Mouse (Mus musculus) mature B cell (primary cell): ENCODE data around the gene Rimklb.
"Not testable (repeated sequence)": the region's sequence is repeated elsewhere in the genome, so short reads cannot be mapped to it uniquely, and the experiment has no call there.

ENCODE experiments used
- in situ Hi-C: fragments of 300-500 bp; cut with MboI; formaldehyde crosslinking; loops from 2 replicates; pipeline ENCODE4 v1.14.3; 2019

Gene Rimklb

DNA sequence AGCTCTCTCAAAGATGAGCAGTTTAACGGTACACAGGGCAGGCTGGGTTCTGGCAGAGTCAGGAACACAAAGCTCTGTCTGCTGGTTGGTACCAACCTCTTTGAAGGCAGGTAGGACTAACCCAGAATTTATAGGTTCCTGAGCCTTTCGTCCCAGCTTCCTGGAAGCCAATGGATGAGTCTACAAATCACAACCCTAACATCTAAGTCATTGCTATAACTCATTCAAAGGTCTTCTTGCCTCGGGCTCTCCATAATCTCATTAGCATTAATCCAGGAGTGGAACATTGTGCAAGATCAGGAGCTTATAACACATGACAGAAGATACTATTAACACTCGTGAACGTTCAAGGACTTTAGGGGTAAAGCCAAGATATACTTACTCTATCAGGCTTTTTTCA is at the start of gene Rimklb:
TSS of gene Rimklb (minus strand) at position 101 of the 400 bp plus-strand sequence.
- in situ Hi-C loops: no loop called here

- in situ Hi-C loops: no loop called here
Observed at GRCm38 (mm10) chr6:122545948-122546347, 47.4 kb upstream of the Rimklb start.

DNA sequence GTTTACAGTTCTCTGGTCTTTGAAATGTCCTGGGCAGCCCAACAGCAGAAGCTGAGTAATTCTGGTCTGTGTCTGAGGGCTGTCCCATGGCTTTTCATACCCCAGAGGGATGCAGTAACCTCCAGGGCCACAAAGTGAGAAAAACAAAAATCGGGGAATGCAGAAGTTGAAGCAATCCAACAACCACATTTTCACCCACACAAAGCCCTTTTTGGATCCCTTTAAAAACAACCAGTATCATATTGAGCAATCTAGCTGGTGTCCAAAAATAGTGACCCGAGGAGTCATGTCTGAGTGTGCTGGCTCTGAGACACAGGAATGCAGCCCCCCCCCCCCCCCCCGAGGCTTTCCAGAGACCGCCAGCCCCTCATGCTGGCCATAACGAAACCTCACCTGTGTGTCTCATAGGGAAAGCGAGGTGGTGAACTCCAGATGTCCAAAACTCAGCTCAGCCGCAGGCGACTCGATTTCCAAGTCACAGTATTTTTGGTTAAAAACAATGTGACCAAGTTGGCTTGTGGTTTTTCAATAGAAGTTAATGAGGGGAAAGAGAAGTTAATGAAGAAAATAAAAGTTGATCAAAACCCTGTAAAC is 46.8 kb upstream of the Rimklb start:
- in situ Hi-C loops: no loop called here

DNA sequence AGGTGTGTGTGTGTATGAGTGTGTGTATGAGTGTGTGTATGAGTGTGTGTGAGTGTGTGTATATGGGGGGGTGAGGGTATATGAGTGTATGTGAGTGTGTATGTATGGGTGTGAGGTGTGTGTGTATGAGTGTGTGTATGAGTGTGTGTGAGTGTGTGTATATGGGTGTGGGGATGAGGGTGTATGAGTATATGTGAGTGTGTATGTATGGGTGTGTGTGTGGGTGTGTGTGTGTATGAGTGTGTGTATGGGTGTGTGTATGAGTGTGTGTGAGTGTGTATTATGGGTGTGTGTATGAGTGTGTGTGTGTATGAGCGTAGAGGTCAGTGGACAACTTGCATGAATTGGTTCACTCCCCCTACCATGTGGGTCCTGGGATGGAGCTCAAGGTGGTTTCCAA is 46.1 kb upstream of the Rimklb start:
- in situ Hi-C loops: no loop called here

DNA sequence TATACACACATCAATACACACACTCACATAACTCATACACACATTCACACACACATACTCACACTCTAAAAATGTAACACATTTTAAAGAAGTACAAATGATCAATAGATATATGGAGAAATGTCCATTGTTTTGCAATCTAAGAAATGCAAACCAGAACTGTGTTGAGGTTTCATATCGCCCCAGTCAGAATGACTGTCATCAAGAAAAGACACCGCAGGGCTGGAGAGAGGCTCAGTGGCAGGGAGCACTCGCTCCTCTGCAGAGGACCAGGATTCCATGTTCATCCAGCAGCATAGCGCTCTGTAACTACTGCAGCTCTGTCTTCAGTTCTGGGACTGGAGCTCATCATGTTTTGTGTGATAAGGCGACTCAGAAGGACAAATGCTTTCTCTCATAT is 45.0 kb upstream of the Rimklb start:
- in situ Hi-C loops: no loop called here

DNA sequence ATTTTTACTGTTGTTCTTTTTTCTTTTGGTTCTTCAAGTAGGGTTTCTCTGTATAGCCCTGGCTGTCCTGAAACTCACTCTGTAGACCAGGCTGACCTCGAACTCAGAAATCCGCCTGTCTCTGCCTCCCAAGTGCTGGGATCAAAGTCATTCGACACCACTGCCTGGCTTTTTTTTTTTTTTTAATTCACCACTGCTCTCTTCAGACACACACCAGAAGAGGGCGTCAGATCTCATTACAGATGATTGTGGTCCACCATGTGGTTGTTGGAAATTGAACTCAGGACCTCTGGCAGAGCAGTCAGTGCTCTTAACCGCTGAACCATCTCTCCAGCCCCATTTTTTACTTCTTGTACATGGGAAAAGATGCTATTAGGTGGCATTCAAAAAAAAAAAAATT is 43.9 kb upstream of the Rimklb start:
- in situ Hi-C loops: not testable (repeated sequence)

- in situ Hi-C loops: no loop called here
Observed at GRCm38 (mm10) chr6:122539564-122539963, 41.0 kb upstream of the Rimklb start.

DNA sequence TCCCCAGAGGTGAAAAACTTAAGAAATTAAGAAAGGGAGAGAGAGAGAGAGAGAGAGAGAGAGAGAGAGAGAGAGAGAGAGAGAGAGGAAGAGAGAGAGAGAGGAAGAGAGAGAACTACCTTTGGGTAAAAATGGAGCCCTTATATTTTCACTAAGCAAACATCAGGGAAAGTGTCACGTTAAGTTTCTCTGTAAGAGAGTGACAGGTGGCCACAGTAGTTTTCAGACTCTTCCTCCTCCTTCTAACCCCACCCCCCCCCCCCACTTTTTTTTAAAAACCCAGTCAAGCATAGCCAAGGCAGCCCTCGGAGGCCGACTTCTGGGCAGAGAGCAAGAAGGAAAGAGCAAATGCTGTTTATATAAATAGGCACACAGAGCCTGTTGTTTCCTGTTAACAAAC is 35.5 kb upstream of the Rimklb start:
- in situ Hi-C loops: no loop called here

DNA sequence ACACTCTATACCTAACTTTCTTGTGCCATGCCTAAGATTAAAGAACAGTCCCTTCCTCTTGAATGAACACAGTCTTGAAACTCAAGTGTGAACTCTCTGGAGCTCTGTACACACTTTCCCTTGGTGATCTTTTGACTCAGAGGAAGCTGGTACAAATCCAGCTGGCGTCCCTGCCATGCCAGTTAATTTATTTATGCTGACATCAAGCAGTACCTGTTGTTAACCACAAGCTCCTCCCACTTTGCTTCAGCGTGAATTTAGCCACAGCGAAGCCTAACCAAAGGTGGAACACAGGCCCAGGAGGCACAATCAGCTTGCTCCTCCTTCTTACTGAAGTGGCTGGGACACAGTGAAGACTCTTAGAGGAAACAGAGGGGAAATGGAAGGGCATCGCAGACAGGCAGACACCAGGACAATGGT is 34.3 kb upstream of the Rimklb start:
- in situ Hi-C loops: no loop called here

- in situ Hi-C loops: no loop called here
Observed at GRCm38 (mm10) chr6:122531466-122532174, 33.1 kb upstream of the Rimklb start.

DNA sequence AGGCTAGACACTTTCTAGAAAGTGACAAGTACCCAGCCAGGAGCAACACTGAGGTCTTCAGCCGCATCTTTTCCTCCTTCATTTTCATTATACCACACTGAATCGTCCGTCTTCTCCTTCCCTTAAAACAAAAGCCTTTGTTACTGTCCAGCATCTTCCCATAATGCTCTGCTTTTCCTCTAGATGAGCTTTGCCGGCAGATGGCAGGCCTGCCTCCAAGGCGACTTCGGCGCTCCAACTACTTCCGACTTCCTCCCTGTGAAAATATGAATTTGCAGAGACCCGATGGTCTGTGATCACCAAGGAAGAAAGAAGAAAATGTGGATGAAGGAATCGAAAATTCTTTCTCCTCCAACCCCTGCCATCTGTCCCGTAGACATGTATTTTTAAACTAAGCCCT is 29.6 kb upstream of the Rimklb start:
- in situ Hi-C loops: no loop called here

- in situ Hi-C loops: no loop called here
Observed at GRCm38 (mm10) chr6:122527596-122527995, 29.0 kb upstream of the Rimklb start.

- in situ Hi-C loops: no loop called here
Observed at GRCm38 (mm10) chr6:122523289-122523688, 24.7 kb upstream of the Rimklb start.

GRCm38 (mm10) chr6:122522595-122522994 is 24.0 kb upstream of the Rimklb start:
- in situ Hi-C loops: no loop called here

DNA sequence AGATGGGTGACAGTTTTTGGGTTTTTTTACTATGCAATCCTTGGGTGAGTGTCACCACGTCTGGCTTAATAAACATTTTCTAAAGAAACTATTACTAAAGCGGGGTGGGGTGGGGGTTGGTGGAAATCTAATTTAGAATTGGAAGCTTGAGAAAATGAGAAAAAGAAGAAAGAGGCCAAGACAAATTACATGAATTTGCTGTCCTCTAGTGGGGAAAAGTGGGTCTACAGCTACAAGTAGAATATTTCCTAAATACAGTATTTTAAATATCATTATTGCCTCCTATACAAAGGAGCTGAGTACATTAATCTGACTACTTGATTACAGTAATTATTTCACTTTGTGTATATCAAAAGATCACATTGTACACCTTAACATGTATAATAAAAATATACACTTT is 20.8 kb upstream of the Rimklb start:
- in situ Hi-C loops: no loop called here

GRCm38 (mm10) chr6:122517668-122518067 is 19.1 kb upstream of the Rimklb start:
- in situ Hi-C loops: no loop called here

- in situ Hi-C loops: not testable (repeated sequence)
Observed at GRCm38 (mm10) chr6:122515762-122516161, 17.2 kb upstream of the Rimklb start.

DNA sequence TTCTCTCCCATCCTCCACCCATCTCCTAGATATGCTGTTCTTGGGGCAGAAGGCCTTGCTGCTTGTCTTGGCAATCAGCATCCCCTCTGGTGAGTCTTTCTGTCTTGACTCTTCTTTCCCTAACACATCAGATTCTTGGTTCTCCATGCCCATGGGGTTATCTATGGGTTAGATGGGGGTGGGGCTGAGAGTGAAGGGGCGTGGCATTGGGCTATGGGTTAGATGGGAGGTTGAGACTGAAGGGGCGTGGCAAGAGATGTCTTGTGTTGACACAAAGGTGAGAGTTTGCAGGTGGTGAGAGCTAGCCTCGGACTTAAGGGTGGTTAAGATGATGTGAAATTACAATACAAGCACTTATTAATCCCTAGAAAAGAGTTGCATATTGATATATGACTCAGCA is 15.8 kb upstream of the Rimklb start:
- in situ Hi-C loops: no loop called here

- in situ Hi-C loops: no loop called here
Observed at GRCm38 (mm10) chr6:122512914-122513878, 14.6 kb upstream of the Rimklb start.

DNA sequence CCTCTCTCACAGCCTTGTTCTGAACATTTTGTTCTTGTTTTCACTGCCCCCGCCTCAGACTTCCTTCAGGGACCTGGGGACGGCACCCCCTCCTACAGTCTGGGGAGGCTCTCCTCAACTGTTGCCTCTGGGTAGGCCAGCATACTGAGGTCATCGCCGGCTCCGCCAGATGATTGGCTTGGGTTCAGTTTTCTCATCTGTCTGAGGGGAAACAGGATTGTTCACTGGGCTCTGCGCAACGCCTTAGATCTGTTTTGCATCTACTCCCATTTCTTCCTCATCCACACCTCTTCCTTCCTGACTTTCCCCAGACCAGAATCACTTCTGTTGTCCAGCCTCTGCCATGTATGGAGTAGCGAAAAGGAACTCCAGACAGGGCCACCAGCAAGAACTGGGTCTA is 9.9 kb upstream of the Rimklb start:
- in situ Hi-C loops: no loop called here

DNA sequence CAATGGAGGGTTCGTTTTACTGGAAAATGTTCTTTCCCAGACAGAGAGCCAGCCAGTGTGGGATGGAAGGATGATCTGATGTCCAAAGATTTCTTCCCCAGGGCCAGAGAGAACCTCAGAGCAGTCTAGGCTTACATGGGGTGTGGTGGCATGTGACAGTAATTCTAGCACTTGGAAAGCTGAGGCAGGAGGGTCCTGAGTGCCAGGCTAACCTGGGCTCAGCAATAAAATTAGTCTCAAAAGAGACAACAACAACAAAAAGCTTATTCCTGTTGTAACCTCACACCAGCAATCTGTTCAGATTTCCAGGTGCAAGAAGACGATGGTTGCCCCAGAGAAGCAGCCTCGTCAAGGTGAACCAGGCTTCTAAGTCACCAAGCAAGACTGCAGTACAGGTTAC is 7.0 kb upstream of the Rimklb start, which contains the start of gene Mfap5:
TSS of gene Mfap5 (plus strand) at position 301 of the 400 bp plus-strand sequence.
- in situ Hi-C loops: no loop called here

DNA sequence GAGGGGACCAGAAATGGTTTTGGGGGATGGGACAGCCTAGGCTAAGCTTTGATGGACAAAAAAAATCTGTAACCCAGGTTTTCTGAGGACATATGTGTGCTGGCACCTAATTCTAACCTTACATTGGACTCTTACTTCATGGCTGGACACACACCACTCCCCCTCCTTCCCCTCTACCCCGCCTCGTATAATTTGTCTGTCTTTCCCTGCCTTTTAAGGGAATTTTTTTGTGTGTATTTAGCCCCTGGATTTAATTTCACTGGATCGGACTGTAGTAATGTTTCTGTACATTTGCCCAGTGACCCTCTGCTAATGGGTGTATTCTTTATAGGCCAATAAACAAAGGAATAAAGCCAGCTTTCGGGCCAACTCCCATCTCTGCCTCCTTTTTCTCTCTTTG is 6.5 kb upstream of the Rimklb start:
- in situ Hi-C loops: no loop called here

DNA sequence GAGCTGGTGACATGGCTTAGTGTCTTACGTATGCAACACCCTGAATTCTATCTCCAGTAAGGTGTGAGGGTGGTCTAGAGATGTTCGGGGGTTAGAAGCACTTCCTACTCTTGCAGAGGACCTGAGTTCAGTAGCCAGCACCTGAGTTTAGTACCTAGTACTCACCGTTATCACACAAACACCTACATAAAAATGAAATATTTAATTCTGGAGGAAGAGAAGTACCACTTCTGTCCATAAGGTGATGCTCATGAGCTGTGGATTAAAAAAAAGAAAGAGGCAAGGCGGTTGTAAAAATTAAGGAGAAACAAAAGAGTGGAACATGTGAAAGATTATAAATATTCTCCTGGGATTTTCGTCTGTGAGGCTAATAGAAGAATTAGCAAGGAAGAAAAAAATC is 2.1 kb downstream of the Rimklb start:
- in situ Hi-C loops: no loop called here
